Mouse (Mus musculus) intestine, embryonic 15.5 days (tissue): ENCODE measurements around the gene Katnb1. TPM values are rescaled to one million over a fixed set of nuclear protein-coding genes. Genes with fewer than 3 reads are reported as not detected.

Source experiments
- ATAC-seq: fragments of 200-750 bp; cut with Nextera tagmentation; 2 replicates; pipeline ENCODE4 v1.8.0; 2017; ENCODE audit warnings: moderate TSS enrichment, moderate library complexity
- H3K27ac ChIP-seq: fragments of 300-500 bp; sonication (generic); 2 replicates; pipeline ENCODE4 v1.5.1; 2015; ENCODE audit warnings: mild to moderate bottlenecking, inconsistent platforms
- H3K27me3 ChIP-seq: fragments of 300-500 bp; sonication (generic); replicated peaks from 2 replicates; pipeline ENCODE4 v1.6.1; 2015; ENCODE audit warnings: inconsistent platforms
- H3K36me3 ChIP-seq: fragments of 300-500 bp; sonication (generic); 2 replicates; pipeline ENCODE4 v1.6.1; 2015; ENCODE audit warnings: inconsistent platforms
- H3K4me1 ChIP-seq: fragments of 300-500 bp; sonication (generic); replicated peaks from 2 replicates; pipeline ENCODE4 v1.6.1; 2015; ENCODE audit warnings: inconsistent platforms
- H3K4me2 ChIP-seq: fragments of 300-500 bp; sonication (generic); replicated peaks from 2 replicates; pipeline ENCODE4 v1.6.1; 2015; ENCODE audit warnings: mild to moderate bottlenecking, inconsistent platforms
- H3K4me3 ChIP-seq: fragments of 300-500 bp; sonication (generic); replicated peaks from 2 replicates; pipeline ENCODE4 v1.5.1; 2015; ENCODE audit warnings: inconsistent platforms
- H3K9ac ChIP-seq: fragments of 300-500 bp; sonication (generic); 2 replicates; pipeline ENCODE4 v1.6.1; 2015; ENCODE audit warnings: inconsistent platforms
- H3K9me3 ChIP-seq: fragments of 300-500 bp; sonication (generic); 2 replicates; pipeline ENCODE4 v1.6.1; 2016; ENCODE audit warnings: inconsistent platforms
- WGBS: fragments of 180-500 bp; shearing (Covaris S2); methylation state at CpG from one replicate; pipeline ENCODE4 v1.1.7; 2015; 5-methylcytosine and 5-hydroxymethylcytosine counted together
- polyA plus RNA-seq: library from polyadenylated mRNA; unstranded; fragments of >200 nt; fragmentation: Nextera tagmentation; extraction: Ambion mirVana; gene quantifications from 2 replicates; pipeline ENCODE4 v1.2.1, GENCODE M21; 2015

The Katnb1 gene
- polyA plus RNA-seq, 1 experiment from 2014 or later: 14.6 TPM

DNA sequence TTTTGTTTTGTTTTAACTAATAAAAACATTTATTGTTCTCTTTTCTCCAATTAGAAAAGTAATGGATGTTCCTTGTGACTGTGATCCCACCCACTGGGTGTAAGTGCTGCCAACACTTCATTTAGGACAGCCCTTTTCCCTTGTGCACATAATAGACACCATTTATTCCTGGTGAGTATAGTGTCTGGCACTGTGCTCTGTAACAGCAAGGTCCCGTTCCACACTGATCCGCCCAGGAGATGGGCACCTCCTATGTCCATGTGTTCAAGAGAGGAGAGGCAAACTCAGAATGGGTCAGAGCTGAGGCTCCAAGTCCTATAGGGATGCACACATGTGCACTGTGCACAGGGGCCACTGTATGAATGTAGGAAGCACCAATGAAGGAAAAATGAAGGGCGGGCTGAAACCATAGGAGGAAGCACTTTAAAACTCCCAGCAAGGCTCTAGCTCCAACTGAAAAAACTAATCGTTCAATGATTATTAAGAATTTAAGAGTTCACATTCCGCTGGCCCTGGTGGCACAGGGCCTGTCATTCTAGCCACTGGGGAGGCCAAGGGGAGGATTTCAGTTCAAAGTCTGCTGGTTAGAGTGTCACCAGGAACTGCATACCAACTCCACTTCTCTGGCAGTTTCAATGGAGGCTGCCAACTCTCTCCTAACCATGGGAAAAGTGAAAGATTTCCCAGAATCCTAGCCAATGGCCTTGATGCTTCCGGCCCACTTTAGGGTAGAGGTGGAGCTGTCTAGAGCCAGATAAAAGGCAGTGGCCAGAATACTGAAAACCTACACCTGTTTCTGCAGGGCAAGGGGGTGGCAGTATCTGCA, 63.0 kb downstream of the Katnb1 start:
- H3K4me1 ChIP-seq: peaks cover 33% of the 10 kb centered on the region
- H3K36me3 ChIP-seq: no peaks in the 10 kb centered on the region
- H3K9ac ChIP-seq: no peak overlapping the region
- peak overlapping the region; percentile 17; the same call in 1 of the 2 replicates for H3K4me2 ChIP-seq
- H3K27me3 ChIP-seq: no peaks in the 10 kb centered on the region
- H3K9me3 ChIP-seq: no peaks in the 10 kb centered on the region
- WGBS: 65% methylated on average over 6 of the region's 6 CpGs
- H3K27ac ChIP-seq: peak overlapping the region; percentile 74
- peak; percentile 48 for ATAC-seq
- no peak overlapping the region for H3K4me3 ChIP-seq

DNA sequence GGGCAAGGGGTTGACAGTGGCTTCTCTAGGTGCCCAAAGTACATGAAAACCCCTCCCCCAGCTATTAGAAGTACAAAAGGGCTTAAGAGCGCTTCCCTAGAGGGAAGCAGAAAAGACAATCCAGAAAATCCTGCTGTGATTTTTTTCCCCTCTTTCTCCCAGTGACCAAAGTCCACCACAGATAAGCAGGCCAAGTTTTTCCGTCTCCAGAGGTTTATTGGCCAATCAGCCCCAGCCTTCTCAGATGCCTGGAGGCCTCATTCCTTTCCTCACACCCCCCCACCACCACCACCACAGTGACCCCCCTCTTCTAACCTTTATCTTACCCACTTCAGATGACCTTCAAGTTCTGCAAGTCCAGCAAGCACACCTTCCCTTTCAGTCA, 63.6 kb downstream of the Katnb1 start:
- Histone ChIP-seq H3K4me2 (0 out of 2 replicates have a peak overlapping the region, but pooled peaks have one; percentile 17), H3K9ac (no peak overlapping the region), H3K9me3 (no peaks in the 10 kb centered on the region), H3K4me1 (peaks cover 33% of the 10 kb centered on the region), H3K27me3 (no peaks in the 10 kb centered on the region), H3K4me3 (no peak overlapping the region), H3K36me3 (no peaks in the 10 kb centered on the region), H3K27ac (peak overlapping the region; percentile 74)
- peak; percentile 68 for ATAC-seq
- 60% methylated on average over 2 of the region's 2 CpGs for WGBS

DNA sequence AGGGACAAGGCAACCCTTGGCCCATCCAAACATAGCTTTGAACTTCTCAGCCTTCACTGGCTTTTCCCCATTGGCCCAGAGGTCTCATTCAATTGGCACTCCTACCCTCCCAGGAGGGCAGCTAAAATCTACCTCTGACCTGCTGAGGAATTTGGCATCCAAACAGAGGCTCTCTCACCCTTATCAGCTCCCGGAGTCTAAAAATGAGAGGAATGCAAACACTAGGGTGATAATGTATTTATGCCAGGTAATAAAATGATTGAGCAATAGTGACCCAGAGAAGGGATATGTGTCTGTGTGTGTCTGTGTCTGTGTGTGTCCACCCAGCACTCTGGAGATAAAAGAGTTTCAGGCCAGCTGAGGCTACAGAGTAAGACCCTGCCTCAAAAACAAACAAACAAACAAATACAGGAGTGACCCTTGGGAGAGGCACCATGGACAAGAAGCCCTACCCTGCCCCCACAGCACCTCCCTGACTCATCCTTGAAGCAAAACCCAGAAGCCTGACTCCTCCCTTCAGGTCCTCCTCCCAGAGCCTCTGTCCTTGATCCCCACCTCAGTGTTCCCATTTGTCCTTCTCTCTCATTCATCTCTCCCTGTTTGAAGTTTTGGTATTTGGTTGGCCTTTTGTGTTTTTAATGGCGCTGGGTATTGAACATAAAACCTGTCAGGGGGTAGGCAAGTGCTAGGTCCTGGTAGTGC, 65.2 kb downstream of the Katnb1 start:
- 45% methylated on average over 2 of the region's 2 CpGs for WGBS
- Histone ChIP-seq H3K36me3 (no peaks in the 10 kb centered on the region), H3K9ac (no peak overlapping the region), H3K4me3 (no peak overlapping the region), H3K27ac (no peak overlapping the region), H3K27me3 (no peaks in the 10 kb centered on the region), H3K4me2 (no peak overlapping the region), H3K4me1 (peaks cover 25% of the 10 kb centered on the region), H3K9me3 (no peaks in the 10 kb centered on the region)
- ATAC-seq: peak; percentile 13; the same call in 1 of the 2 replicates

GRCm38 (mm10) chr8:95146846-95147245, 65.9 kb downstream of the Katnb1 start:
- ATAC-seq: no peak
- Histone ChIP-seq H3K4me1 (peaks cover 22% of the 10 kb centered on the region), H3K9ac (no peak overlapping the region), H3K4me2 (no peak overlapping the region), H3K27me3 (no peaks in the 10 kb centered on the region), H3K27ac (no peak overlapping the region), H3K4me3 (no peak overlapping the region), H3K36me3 (no peaks in the 10 kb centered on the region), H3K9me3 (no peaks in the 10 kb centered on the region)
- 91% methylated on average over 5 of the region's 5 CpGs for WGBS

DNA sequence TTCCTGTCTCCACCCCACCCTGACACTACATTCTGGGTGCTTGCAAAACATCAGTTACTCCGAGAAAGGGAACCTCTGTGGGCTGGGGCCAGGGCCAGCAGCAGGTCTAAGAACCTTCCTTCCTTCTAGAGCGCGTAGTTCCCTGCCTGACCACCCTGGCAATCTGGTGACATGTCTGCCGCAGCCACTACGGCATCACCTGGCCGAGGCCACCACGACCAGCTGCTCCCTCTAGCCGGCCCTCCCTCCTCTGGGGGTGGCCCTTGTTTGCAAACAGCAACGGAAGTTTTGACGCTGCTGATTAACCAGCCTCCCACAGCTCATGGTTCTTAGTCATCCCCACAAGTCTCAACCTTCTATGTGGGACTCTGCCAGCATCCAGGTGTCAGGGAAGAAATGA, 68.4 kb downstream of the Katnb1 start:
- no peaks in the 10 kb centered on the region for H3K9me3 ChIP-seq
- no peak overlapping the region for H3K4me2 ChIP-seq
- no peaks in the 10 kb centered on the region for H3K27me3 ChIP-seq
- no peaks in the 10 kb centered on the region for H3K36me3 ChIP-seq
- 51% methylated on average over 10 of the region's 10 CpGs for WGBS
- H3K27ac ChIP-seq: no peak overlapping the region
- no peak overlapping the region for H3K4me3 ChIP-seq
- no peak for ATAC-seq
- no peak overlapping the region for H3K9ac ChIP-seq
- H3K4me1 ChIP-seq: peaks cover 8% of the 10 kb centered on the region; the same call in 1 of the 2 replicates

DNA sequence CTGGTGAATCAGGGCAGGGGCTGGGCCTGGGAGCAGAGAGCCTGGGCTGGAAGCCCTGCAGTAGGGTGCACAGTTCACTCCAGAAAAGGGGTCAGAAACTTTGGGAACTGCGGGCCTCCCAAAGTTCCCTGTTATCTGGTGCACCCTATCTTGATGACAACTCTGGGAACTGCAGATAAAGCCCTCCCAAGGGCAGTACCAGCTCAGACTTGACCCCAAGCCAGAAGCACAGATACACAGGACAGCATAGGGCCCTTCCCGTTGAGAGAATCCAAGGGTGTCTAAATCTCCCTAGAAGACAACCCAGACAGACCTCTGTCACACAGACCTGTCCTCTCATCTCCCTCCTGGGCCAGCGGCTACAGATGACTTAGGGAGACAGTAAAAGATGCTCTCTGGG, 69.6 kb downstream of the Katnb1 start:
- 69% methylated on average over 3 of the region's 3 CpGs for WGBS
- ATAC-seq: no peak

More for the DNA sequence above, 69.6 kb downstream of the Katnb1 start:
- no peaks in the 10 kb centered on the region for H3K36me3 ChIP-seq
- no peak overlapping the region for H3K4me3 ChIP-seq
- no peak overlapping the region for H3K9ac ChIP-seq
- H3K4me1 ChIP-seq: peaks cover 5% of the 10 kb centered on the region; the same call in 1 of the 2 replicates
- no peaks in the 10 kb centered on the region for H3K27me3 ChIP-seq
- no peak overlapping the region for H3K27ac ChIP-seq
- H3K4me2 ChIP-seq: no peak overlapping the region
- no peaks in the 10 kb centered on the region for H3K9me3 ChIP-seq

Other genes with a start within 250 kb of the Katnb1 start
- 97.5 and 110 TPM in 2 replicates for gene Coq9, start 242.9 kb upstream of the Katnb1 start, polyA plus RNA-seq
- gene Ciapin1, start 242.8 kb upstream of the Katnb1 start, polyA plus RNA-seq: 89.8 and 94.6 TPM in 2 replicates
- 126 and 134 TPM in 2 replicates for gene Polr2c, start 223.7 kb upstream of the Katnb1 start, polyA plus RNA-seq
- gene Dok4, start 204.9 kb upstream of the Katnb1 start, polyA plus RNA-seq: 39.4 and 40.3 TPM in 2 replicates
- gene Ccdc102a, start 163.1 kb upstream of the Katnb1 start, polyA plus RNA-seq: 20.1 and 20.7 TPM in 2 replicates
- 1.3 and 2.1 TPM in 2 replicates for gene Adgrg5, start 157.5 kb upstream of the Katnb1 start, polyA plus RNA-seq
- gene Adgrg1, start 106.4 kb upstream of the Katnb1 start, polyA plus RNA-seq: 22.4 and 23.8 TPM in 2 replicates
- gene Adgrg3, start 63.5 kb upstream of the Katnb1 start, polyA plus RNA-seq: 3.4 and 3.5 TPM in 2 replicates
- not detected in 2 replicates for gene Drc7, start 26.1 kb upstream of the Katnb1 start, polyA plus RNA-seq
- 28.6 and 31.3 TPM in 2 replicates for gene Kifc3, start 121.6 kb downstream of the Katnb1 start, polyA plus RNA-seq
- 0.73 and 0.94 TPM in 2 replicates for gene Cngb1, start 225.4 kb downstream of the Katnb1 start, polyA plus RNA-seq
- 0.37 TPM in 1 of 2 replicates, not detected in the other for gene Tepp, start 229.4 kb downstream of the Katnb1 start, polyA plus RNA-seq